Mouse (Mus musculus) ES-Bruce4 (cell line): ENCODE measurements at regions not wholly inside any gene's neighbourhood (a gene's known extent, or its start where the extent isn't known, plus 50 kb on each side); places are given as distances from the start of the nearest gene placed in this dataset.

Experiments used
- H3K27ac ChIP-seq: 2 replicates; pipeline ENCODE4 v1.5.1; 2012; ENCODE audit warnings: low read length, inconsistent platforms; ENCODE audit not compliant: insufficient read depth
- H3K27me3 ChIP-seq: 2 replicates; pipeline ENCODE4 v1.6.1; 2012; ENCODE audit warnings: mild to moderate bottlenecking, low read length, inconsistent platforms; ENCODE audit not compliant: control insufficient read depth, poor library complexity, insufficient read depth, severe bottlenecking
- H3K36me3 ChIP-seq: 2 replicates; pipeline ENCODE4 v1.6.1; 2012; ENCODE audit warnings: inconsistent platforms, mild to moderate bottlenecking, low read length, moderate library complexity; ENCODE audit not compliant: control insufficient read depth, poor library complexity, insufficient read depth, severe bottlenecking
- H3K4me1 ChIP-seq: one replicate; pipeline ENCODE4 v1.8.1; 2011; ENCODE audit warnings: low read length; ENCODE audit not compliant: control insufficient read depth, insufficient read depth
- H3K4me3 ChIP-seq: 2 replicates; pipeline ENCODE4 v1.5.1; 2011; ENCODE audit warnings: low read depth, mild to moderate bottlenecking, low read length
- H3K9ac ChIP-seq: 2 replicates; pipeline ENCODE4 v1.6.1; 2012; ENCODE audit warnings: low read depth, mild to moderate bottlenecking, inconsistent platforms; ENCODE audit not compliant: poor library complexity, severe bottlenecking
- H3K9me3 ChIP-seq: replicated peaks from 2 replicates; pipeline ENCODE4 v1.6.1; 2012; ENCODE audit warnings: mild to moderate bottlenecking, low read length, inconsistent platforms; ENCODE audit not compliant: control insufficient read depth, poor library complexity, insufficient read depth, severe bottlenecking
- CTCF ChIP-seq: IDR thresholded peaks from one replicate; pipeline ENCODE4 v1.8.1; 2011; ENCODE audit warnings: low read depth, low read length
- EP300 ChIP-seq: IDR thresholded peaks from 2 replicates; pipeline ENCODE4 v1.6.1; 2011; ENCODE audit warnings: low read depth, low read length; ENCODE audit not compliant: insufficient read depth
- POLR2A ChIP-seq: IDR thresholded peaks from one replicate; pipeline ENCODE4 v1.8.1; 2011; ENCODE audit warnings: low read length; ENCODE audit not compliant: insufficient read depth

DNA sequence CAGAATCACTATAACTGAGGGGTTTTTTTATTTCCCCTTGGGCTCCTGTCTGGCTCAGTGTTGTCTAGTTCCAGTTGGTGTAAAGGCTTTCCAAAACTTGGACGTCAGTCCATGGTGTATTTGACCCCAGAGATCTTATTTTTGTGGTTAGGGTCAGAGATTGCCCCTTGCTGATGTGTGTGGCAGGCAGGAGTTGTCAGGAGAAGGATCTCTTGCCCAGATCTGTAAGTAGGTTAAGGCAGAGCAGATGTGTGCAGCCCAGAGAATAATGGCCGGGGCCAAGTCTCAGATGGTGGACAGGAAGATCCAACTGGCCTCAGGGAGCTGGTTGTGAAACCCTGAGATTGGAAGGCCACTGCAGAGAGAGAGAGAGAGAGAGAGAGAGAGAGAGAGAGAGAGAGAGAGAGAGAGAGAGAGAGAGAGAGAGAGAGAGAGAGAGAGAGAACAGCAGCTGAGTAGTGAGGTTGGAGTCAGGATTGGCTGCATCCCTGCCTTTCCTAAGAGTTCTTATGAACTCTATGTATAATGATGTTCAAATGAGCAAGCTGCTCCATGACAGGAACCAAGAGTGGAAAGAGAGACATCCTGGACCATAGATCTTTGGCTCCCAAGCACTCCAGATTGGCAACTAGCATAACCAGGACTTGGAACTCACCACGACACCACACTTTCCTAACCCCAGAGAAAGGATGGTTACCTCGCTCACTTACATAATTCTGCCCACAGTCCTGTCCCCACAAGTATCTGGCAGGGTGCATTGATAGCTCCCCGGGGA, 479.9 kb downstream of the Gm826 start:
- Histone ChIP-seq H3K4me3 (no peak overlapping the region), H3K9me3 (no peaks in the 10 kb centered on the region), H3K27ac (no peak overlapping the region), H3K36me3 (no peaks in the 10 kb centered on the region), H3K27me3 (no peaks in the 10 kb centered on the region), H3K4me1 (no peaks in the 10 kb centered on the region), H3K9ac (no peak overlapping the region)
- TF ChIP-seq POLR2A = no peak
- TF ChIP-seq EP300 = no peak
- no peak for TF ChIP-seq CTCF

DNA sequence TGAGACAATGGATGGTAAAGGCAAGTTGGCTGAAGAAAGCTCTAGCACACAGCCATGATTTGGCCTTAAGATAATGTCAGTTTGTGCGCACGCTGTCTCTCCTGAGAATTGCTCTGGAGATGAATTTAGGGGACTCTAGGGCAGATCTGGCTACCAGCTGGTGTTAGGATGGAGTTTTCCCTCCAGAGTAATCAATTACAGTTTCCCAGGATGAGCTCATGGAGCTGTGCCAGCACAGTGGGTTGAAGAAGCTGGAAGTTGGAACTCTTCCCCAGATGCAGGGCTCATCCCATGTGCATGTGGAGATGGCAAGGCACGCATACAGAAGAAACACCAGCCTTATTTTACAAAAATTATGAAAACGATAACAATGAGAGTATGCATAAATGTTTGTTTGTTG, 481.0 kb downstream of the Gm826 start:
- H3K27ac ChIP-seq = no peak overlapping the region
- H3K27me3 ChIP-seq = no peaks in the 10 kb centered on the region
- H3K9ac ChIP-seq = no peak overlapping the region
- TF ChIP-seq CTCF = no peak
- TF ChIP-seq EP300 = no peak
- no peak for TF ChIP-seq POLR2A
- H3K4me3 ChIP-seq = no peak overlapping the region
- H3K4me1 ChIP-seq = no peaks in the 10 kb centered on the region
- H3K36me3 ChIP-seq = no peaks in the 10 kb centered on the region
- H3K9me3 ChIP-seq = no peaks in the 10 kb centered on the region

DNA sequence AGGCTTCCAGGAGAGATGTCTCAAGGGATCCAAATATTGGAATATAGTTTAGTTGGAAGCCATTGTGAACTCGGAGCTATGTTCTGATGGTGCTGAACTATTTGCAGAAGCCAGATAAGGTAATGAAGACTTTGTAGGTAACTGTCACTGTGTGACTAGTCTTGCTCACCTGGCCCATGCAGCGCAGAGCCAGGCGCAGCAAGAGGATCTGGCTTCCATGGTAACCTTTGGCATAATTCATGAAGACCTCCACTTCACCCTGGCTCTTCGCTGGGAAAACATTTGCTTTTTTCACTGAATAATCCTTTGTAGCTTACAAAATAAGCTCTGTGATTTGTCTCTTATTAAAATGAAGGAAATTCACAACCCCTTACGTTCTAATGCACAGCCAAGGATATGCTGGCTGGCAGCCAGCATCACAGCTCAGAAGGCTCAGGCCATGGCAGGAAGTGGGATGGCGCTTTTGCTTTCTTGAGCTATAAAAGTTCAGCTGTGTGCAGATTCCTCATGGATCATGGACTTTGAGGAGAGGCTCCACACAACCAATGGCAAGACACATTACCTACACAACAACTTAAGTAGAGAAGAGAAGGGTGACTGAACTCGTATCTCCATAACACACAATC, 501.4 kb downstream of the Gm826 start:
- Histone ChIP-seq H3K9me3 (no peaks in the 10 kb centered on the region), H3K9ac (no peak overlapping the region), H3K36me3 (no peaks in the 10 kb centered on the region), H3K27me3 (no peaks in the 10 kb centered on the region), H3K4me3 (no peak overlapping the region), H3K27ac (no peak overlapping the region), H3K4me1 (no peaks in the 10 kb centered on the region)
- TF ChIP-seq POLR2A (no peak), CTCF (no peak), EP300 (no peak)

DNA sequence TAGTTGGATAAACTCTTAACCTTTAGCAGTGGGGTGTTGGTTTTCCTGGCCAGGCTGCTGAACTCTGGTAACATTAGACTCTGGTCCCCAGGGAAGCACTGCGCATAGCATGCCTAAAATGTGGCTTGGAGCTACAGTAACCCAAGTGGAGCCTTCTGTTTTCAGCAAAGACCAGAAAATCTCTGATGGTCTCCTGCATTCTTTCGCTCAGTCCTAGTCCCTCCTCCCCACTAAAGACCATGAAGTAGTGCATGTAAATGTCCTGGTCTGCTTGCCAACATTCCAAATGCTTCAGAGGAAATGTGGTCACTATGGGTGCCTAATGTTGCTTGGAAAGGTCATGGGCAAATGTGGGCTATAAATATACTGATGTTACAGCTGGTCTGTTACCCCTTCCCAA, 507.5 kb downstream of the Gm826 start:
- H3K27me3 ChIP-seq = no peaks in the 10 kb centered on the region
- no peaks in the 10 kb centered on the region for H3K36me3 ChIP-seq
- no peak overlapping the region for H3K9ac ChIP-seq
- H3K27ac ChIP-seq = no peak overlapping the region
- no peaks in the 10 kb centered on the region for H3K4me1 ChIP-seq
- H3K4me3 ChIP-seq = no peak overlapping the region
- no peaks in the 10 kb centered on the region for H3K9me3 ChIP-seq
- TF ChIP-seq EP300 = no peak
- TF ChIP-seq POLR2A = no peak
- TF ChIP-seq CTCF = no peak

DNA sequence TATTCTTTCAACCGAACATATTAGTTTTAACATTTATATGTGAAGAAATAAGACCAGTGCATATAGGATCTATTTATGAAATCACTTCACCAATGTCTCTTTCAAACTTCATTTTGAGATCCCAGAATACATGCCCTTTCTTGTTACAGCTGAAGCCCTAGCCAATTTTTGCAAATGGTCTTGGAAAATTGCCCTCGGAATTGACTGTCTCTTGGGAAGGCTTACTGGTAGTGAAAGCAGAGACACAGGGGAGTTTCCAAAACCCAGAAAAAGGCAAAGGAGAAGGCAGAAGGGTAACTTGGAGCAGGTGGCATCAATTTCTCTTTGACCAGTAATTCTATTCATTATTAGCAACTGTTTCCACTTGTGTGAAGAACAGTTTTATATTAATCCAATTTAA, 515.4 kb downstream of the Gm826 start:
- H3K27me3 ChIP-seq = no peaks in the 10 kb centered on the region
- H3K9ac ChIP-seq = no peak overlapping the region
- no peaks in the 10 kb centered on the region for H3K36me3 ChIP-seq
- H3K4me1 ChIP-seq = no peaks in the 10 kb centered on the region
- H3K27ac ChIP-seq = no peak overlapping the region
- no peaks in the 10 kb centered on the region for H3K9me3 ChIP-seq
- TF ChIP-seq EP300 (no peak), CTCF (no peak), POLR2A (no peak)
- H3K4me3 ChIP-seq = no peak overlapping the region

DNA sequence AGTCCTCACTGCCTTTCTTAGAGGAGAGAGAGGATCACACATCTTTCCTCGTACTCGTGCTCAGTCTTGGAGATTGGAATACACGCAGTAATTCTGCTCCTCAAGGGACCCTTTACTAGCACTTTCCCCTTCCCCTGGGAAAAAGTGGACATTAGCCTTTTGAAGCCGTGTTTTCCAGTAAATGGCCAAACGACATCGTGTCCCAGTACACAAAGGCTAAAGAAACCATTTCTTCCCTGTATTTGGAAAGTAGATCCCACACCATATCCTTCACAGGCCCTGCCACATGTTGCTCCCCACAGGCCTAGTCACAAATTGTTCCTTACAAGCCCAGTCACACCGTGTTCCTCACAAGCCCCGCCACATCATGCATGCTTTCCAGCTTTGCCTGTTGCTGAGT, 517.6 kb downstream of the Gm826 start:
- Histone ChIP-seq H3K4me1 (no peaks in the 10 kb centered on the region), H3K9me3 (no peaks in the 10 kb centered on the region), H3K27ac (no peak overlapping the region), H3K4me3 (no peak overlapping the region), H3K36me3 (no peaks in the 10 kb centered on the region), H3K9ac (no peak overlapping the region), H3K27me3 (no peaks in the 10 kb centered on the region)
- TF ChIP-seq CTCF (no peak), EP300 (no peak), POLR2A (no peak)
